Mouse (Mus musculus) gastrocnemius, postnatal 36 days (tissue): ENCODE measurements at regions not wholly inside any gene's neighbourhood (a gene's known extent, or its start where the extent isn't known, plus 50 kb on each side); places are given as distances from the start of the nearest gene placed in this dataset.

Source experiments
- microRNA-seq, 2 experiments: library from miRNA; unstranded; fragments of <30 nt; microRNA quantifications; one replicate each; pipeline ENCODE4 v1.2.0; 2021

Small RNA genes lying in the stretch of these regions (microRNA-seq; reads per million reads assigned to microRNA genes)
- 0 reads per million in 2 experiments for gene Gm27684
